Mouse (Mus musculus) embryonic facial prominence, embryonic 13.5 days (tissue): ENCODE measurements around the gene Esf1. TPM values are rescaled to one million over a fixed set of nuclear protein-coding genes. Genes with fewer than 3 reads are reported as not detected.
"Not testable (repeated sequence)": the region's sequence is repeated elsewhere in the genome, so short reads cannot be mapped to it uniquely, and the experiment has no call there.

Experiments
- ATAC-seq: fragments of 200-750 bp; cut with Nextera tagmentation; 2 replicates; pipeline ENCODE4 v1.8.0; 2017; ENCODE audit warnings: low read depth; ENCODE audit not compliant: insufficient number of reproducible peaks, insufficient read depth, low FRiP score, low TSS enrichment
- H3K27ac ChIP-seq: fragments of 300-500 bp; sonication (generic); 2 replicates; pipeline ENCODE4 v1.5.1; 2015; ENCODE audit warnings: moderate library complexity, mild to moderate bottlenecking, inconsistent platforms
- H3K27me3 ChIP-seq: fragments of 300-500 bp; sonication (generic); 2 replicates; pipeline ENCODE4 v1.6.1; 2015; ENCODE audit warnings: mild to moderate bottlenecking, inconsistent platforms
- H3K36me3 ChIP-seq: fragments of 300-500 bp; sonication (generic); 2 replicates; pipeline ENCODE4 v1.6.1; 2015; ENCODE audit warnings: mild to moderate bottlenecking, inconsistent platforms
- H3K4me1 ChIP-seq: fragments of 300-500 bp; sonication (generic); 2 replicates; pipeline ENCODE4 v1.6.1; 2015; ENCODE audit warnings: inconsistent platforms
- H3K4me2 ChIP-seq: fragments of 300-500 bp; sonication (generic); 2 replicates; pipeline ENCODE4 v1.6.1; 2015; ENCODE audit warnings: moderate library complexity, mild to moderate bottlenecking, inconsistent platforms
- H3K4me3 ChIP-seq: fragments of 300-500 bp; sonication (generic); 2 replicates; pipeline ENCODE4 v1.5.1; 2015; ENCODE audit warnings: mild to moderate bottlenecking, inconsistent platforms
- H3K9ac ChIP-seq: fragments of 300-500 bp; sonication (generic); 2 replicates; pipeline ENCODE4 v1.6.1; 2015; ENCODE audit warnings: mild to moderate bottlenecking, inconsistent platforms
- H3K9me3 ChIP-seq: fragments of 300-500 bp; sonication (generic); 2 replicates; pipeline ENCODE4 v1.6.1; 2016; ENCODE audit warnings: inconsistent platforms
- WGBS: fragments of 180-500 bp; shearing (Covaris S2); methylation state at CpG from one replicate; pipeline ENCODE4 v1.1.7; 2015; ENCODE audit warnings: mixed read lengths; 5-methylcytosine and 5-hydroxymethylcytosine counted together
- polyA plus RNA-seq: library from polyadenylated mRNA; unstranded; fragments of >200 nt; fragmentation: Nextera tagmentation; extraction: Ambion mirVana; gene quantifications from 2 replicates; pipeline ENCODE4 v1.2.1, GENCODE M21; 2015

Esf1 gene
- 31.7 and 32.1 TPM in 2 replicates for polyA plus RNA-seq

DNA sequence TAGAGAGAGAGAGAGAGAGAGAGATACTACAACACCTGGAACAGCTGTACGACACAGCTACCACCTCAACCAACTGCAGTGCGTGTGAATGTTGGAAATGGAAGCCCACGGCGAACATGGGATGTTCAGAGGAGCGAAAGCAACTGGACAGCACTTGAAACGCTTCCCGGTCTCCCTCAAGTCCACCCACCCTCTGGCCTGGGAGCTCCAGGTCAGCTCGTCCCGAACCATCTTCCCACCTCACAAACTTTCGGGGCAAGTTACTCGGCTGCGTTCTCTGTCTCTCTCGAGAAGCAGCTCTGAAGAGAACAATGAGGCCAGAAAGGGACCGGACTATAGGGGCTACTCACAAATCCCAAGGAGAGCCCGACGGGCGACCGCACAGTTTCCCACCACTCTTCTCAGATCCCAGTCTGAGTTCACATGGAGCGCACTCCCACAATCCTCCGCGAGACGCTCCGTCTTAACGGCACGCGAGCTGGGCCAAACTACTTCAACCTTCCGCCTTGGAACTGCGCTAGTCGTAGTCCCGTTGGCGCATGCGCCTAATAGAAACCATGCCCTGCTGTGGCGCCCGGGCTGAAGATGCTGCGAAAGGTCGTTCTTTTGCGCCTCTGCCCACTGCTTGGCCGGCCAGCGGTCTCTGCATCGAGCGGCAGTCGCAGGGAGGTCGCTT is at the start of gene Esf1, which contains the start of gene Ndufaf5:
Esf1 (minus strand) TSS at position 438 of the 676 bp plus-strand sequence.
Ndufaf5 (plus strand) TSS at position 523 of the 676 bp plus-strand sequence.
- peak within 1 kb of the TSS; percentile 84 for H3K27ac ChIP-seq
- H3K36me3 ChIP-seq, result peaks cover 22% of the 10 kb centered on the region
- H3K4me3 ChIP-seq, result peak within 1 kb of the TSS; percentile 93
- H3K9me3 ChIP-seq, result no peaks in the 10 kb centered on the region
- peaks cover 25% of the 10 kb centered on the region for H3K4me1 ChIP-seq
- H3K4me2 ChIP-seq, result peak within 1 kb of the TSS; percentile 83
- peak within 1 kb of the TSS; percentile 91 for H3K9ac ChIP-seq
- ATAC-seq, result peak; percentile 97
- H3K27me3 ChIP-seq, result no peaks in the 10 kb centered on the region
- under 1% methylated on average over 43 of the region's 43 CpGs for WGBS

DNA sequence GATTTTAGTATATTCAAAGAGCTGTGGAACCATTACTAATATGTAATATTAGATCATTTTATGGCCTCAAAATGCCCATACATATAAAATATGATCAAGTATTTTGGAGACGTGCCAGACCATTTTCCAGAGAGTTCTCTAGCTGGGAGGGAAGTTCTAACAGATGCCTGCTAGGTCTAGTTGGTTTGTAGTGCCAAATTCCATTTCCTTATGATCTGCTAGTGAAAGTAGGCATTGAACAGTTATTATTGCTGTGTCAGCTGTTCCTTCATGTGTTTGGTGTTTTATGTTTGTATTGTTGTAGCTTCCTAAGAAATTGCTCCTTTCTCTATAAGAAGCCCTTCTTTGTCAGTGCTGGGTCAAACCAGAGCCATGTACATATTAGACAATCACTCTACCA is 45.6 kb upstream of the Esf1 start:
- WGBS, result 56% methylated on average over 1 of the region's 1 CpGs
- no peak overlapping the region for H3K4me3 ChIP-seq
- no peaks in the 10 kb centered on the region for H3K27me3 ChIP-seq
- no peak overlapping the region for H3K4me2 ChIP-seq
- H3K9me3 ChIP-seq, result no peaks in the 10 kb centered on the region
- no peaks in the 10 kb centered on the region for H3K4me1 ChIP-seq
- ATAC-seq, result no peak
- H3K9ac ChIP-seq, result no peak overlapping the region
- no peaks in the 10 kb centered on the region for H3K36me3 ChIP-seq
- H3K27ac ChIP-seq, result no peak overlapping the region

DNA sequence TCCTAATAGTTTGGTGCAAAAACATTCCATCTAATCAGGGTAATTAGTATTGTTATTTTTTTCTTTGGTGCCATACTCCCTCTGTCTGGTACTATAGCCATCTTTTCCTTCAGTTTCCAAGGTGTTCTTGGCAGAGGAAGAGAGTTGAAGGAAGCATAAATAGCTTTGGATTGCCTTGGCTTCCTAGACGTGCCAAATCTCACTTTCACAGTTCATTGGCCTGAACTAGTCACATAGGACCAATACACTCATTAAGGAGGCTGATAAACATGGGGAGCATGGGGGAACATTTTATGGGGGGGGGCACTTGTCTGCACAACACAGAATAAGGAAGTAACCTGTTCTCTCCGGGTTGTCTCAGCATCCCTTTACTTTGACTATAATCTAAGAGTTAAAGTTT is 45.1 kb upstream of the Esf1 start:
- Histone ChIP-seq H3K4me1 (no peaks in the 10 kb centered on the region), H3K9me3 (no peaks in the 10 kb centered on the region), H3K4me3 (no peak overlapping the region), H3K9ac (no peak overlapping the region), H3K4me2 (no peak overlapping the region), H3K27ac (no peak overlapping the region), H3K36me3 (no peaks in the 10 kb centered on the region), H3K27me3 (no peaks in the 10 kb centered on the region)
- no peak for ATAC-seq
- 65% methylated on average over 2 of the region's 2 CpGs for WGBS

DNA sequence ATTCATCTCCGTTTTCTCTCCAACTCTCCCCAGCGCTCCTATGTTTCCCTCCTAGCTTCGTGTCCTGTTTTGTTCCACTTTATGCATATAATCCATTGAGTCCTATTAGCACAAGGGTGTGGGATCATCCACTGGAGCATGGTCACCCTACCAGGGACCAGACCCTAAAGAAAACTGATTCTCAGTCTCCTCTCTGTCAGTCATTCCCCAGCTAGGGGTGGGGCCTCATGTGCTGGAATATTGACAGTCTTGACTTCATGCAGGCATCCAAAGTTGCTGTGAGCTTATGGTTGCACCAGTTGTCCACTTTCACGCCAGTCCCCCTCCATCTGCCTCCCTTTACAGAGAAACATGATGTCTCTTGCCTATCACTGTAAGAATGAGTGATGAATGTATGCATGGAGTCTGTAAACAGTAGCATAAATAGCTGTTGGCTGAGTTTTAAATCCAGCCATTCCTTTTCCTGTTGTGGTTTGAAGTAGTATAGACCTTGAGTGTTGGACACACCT is 44.2 kb upstream of the Esf1 start:
- H3K36me3 ChIP-seq, result no peaks in the 10 kb centered on the region
- H3K4me3 ChIP-seq, result no peak overlapping the region
- H3K4me1 ChIP-seq, result no peaks in the 10 kb centered on the region
- no peaks in the 10 kb centered on the region for H3K27me3 ChIP-seq
- no peak overlapping the region for H3K27ac ChIP-seq
- whole genome bisulfite sequencing, result 92% methylated on average over 4 of the region's 4 CpGs
- H3K9me3 ChIP-seq, result no peaks in the 10 kb centered on the region
- H3K9ac ChIP-seq, result no peak overlapping the region
- no peak overlapping the region for H3K4me2 ChIP-seq
- ATAC-seq, result no peak

DNA sequence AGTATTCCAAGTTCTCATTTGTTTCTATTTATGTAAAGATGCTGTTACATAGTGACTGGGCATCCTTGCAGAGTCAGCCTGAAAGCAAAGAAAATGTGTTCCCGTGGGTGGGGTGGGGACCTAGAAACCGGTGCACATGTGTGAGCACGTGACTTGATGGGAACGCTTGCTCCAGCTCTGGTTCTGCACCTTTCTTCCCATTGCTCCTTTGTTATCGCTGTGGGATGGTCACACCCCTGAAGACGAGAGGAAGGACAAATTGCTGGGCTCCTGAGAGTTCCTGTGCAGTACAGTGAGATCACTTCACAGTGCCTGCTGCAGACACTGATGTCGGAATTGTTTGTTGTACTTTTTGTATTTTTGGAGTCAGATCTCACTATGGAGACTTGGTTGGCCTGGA is 33.4 kb upstream of the Esf1 start:
- H3K4me3 ChIP-seq, result no peak overlapping the region
- H3K4me2 ChIP-seq, result no peak overlapping the region
- no peaks in the 10 kb centered on the region for H3K9me3 ChIP-seq
- no peaks in the 10 kb centered on the region for H3K27me3 ChIP-seq
- ATAC-seq, result no peak
- H3K4me1 ChIP-seq, result no peaks in the 10 kb centered on the region
- WGBS, result 90% methylated on average over 7 of the region's 7 CpGs
- peaks cover 49% of the 10 kb centered on the region for H3K36me3 ChIP-seq
- no peak overlapping the region for H3K9ac ChIP-seq
- no peak overlapping the region for H3K27ac ChIP-seq

DNA sequence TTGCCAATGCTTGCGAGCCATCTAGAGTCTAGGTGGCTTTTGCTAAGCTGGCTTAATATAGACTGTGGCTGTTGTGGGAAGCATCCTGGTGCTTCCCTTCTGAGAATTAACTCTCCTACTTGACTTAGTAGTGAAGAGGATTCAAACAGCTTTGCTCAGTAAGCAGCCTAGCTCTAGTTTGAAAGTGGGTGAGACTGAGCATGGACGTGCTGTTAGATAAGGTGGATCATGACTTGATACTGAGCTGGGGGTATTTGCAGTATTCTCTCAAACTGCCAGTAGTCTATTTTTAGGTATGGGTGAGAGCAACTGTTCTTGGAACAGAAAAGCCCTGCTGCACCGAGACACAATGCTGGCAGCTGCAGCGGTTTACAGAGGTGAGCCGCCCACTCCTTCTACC is 32.2 kb upstream of the Esf1 start:
- no peaks in the 10 kb centered on the region for H3K4me1 ChIP-seq
- no peak overlapping the region for H3K9ac ChIP-seq
- no peak overlapping the region for H3K4me3 ChIP-seq
- no peaks in the 10 kb centered on the region for H3K27me3 ChIP-seq
- H3K4me2 ChIP-seq, result no peak overlapping the region
- ATAC-seq, result no peak
- no peaks in the 10 kb centered on the region for H3K9me3 ChIP-seq
- WGBS, result 84% methylated on average over 5 of the region's 5 CpGs
- H3K27ac ChIP-seq, result no peak overlapping the region
- H3K36me3 ChIP-seq, result peaks cover 59% of the 10 kb centered on the region

DNA sequence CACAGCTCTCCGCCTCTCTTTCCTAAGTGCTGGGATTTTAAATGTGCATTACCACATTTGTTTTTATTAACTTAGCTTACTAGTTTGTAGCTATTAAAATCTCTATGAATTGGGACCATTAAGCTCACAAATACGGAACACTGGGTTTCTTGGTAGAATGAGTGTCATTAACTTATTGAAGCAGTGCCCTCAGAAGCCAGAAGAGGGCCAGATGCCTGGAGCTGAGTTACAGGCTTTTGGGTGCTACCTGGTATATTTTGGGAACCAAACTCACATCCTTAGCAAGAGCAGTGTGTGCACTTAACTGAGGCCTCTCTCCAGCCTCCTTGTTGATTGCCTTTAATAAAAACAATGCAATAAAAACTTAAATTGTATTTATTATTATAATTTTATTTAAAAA is 30.3 kb upstream of the Esf1 start:
- ATAC-seq, result no peak
- 78% methylated on average over 2 of the region's 2 CpGs for WGBS
- peaks cover 57% of the 10 kb centered on the region for H3K36me3 ChIP-seq

DNA sequence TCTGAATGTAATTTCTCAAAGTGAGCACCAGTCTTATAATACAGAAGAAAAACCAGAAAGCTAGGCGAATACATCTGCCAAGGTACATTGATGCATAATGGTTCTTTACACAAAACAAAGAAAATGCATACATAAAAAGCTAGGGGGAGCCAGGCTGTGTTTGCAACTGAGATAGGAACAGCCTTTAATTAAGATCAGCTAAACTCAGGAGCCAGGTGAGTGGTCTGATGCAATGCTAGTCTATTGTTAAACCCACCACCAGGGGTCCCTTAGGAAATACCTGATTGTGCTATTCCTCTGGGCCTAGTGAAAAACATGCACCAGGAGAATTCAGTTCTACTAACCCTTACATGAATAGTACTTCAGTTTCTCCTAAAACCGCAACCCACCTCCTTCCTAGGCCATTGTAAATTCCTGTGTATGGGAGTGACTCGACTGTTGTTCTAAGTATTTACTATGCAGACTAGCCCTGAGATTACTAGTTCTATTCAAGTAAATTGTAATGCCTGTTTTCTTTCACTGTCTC is 15.4 kb upstream of the Esf1 start:
- H3K9me3 ChIP-seq, H3K9ac ChIP-seq, H3K27ac ChIP-seq, H3K27me3 ChIP-seq, H3K4me1 ChIP-seq, H3K4me3 ChIP-seq, ATAC-seq, H3K4me2 ChIP-seq: not testable (repeated sequence)
- H3K36me3 ChIP-seq, result peaks cover 50% of the 10 kb centered on the region
- WGBS, result 91% methylated on average over 3 of the region's 3 CpGs

More for the DNA sequence above, 30.3 kb upstream of the Esf1 start:
- Histone ChIP-seq H3K27me3 (no peaks in the 10 kb centered on the region), H3K4me3 (no peak overlapping the region), H3K9ac (no peak overlapping the region), H3K4me2 (no peak overlapping the region), H3K27ac (no peak overlapping the region), H3K9me3 (no peaks in the 10 kb centered on the region), H3K4me1 (no peaks in the 10 kb centered on the region)

DNA sequence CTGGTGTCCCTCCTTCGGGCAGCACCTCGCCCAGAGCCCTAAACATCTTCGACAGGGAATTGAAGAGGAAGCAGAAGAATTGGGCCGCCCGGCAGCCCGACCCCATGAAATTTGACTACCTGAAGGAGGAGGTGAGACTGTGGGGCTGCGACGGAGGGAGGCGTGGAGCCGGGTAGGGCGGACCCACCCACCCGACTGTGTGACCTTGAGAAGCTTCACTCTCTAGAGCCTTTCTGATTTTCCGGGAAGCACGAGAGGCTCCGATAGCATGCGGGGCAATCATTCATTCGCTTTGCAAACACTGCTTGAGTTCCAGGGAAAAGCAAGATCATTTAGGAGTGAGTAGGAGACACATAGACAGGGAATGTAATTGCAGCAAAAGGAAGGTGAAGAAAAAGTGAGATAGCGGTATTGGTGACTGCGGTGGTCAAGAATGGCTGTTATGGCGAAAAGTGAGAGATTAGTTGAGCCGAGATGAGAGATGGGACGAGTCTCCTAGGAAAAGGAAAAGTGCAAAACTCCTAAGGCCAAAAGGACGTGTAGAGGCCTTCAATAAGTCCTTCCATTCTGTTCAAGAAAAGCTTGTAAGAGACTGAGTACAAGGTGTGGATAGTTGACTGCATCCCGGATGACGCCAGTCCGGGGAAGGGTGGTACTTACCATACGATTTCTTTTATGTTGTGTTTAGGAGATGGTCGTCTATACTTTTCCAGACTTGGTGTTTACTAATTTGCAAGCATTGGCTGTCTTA is 614 bp upstream of the Esf1 start:
- H3K27me3 ChIP-seq, result no peaks in the 10 kb centered on the region
- H3K36me3 ChIP-seq, result peaks cover 21% of the 10 kb centered on the region
- H3K9ac ChIP-seq, result peak overlapping the region; percentile 91
- H3K27ac ChIP-seq, result peak overlapping the region; percentile 84
- H3K4me1 ChIP-seq, result peaks cover 25% of the 10 kb centered on the region
- no peaks in the 10 kb centered on the region for H3K9me3 ChIP-seq
- peak overlapping the region; percentile 93 for H3K4me3 ChIP-seq
- H3K4me2 ChIP-seq, result peak overlapping the region; percentile 83
- ATAC-seq, result peak; percentile 90
- 9% methylated on average over 28 of the region's 28 CpGs for WGBS

DNA sequence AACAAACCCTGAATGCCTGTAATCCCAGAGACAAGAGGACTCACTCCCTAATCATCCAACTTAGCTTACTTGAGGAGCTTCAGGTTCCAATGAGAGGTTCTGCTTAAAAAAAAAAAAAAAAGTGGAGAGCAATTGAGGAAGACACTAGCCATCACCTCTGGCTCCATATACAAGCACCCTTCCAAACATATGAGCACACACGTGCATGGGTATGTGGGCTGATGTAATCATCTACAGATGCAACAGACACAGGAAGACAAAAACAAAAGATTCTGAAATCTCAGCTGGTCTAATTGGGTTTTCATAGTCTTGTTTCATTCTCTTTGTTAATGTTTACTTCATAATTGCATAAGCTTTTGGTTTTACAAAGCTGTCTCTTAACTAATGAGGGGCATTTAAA is 1.3 kb downstream of the Esf1 start:
- Histone ChIP-seq H3K4me3 (no peak overlapping the region), H3K27me3 (no peaks in the 10 kb centered on the region), H3K36me3 (peaks cover 25% of the 10 kb centered on the region), H3K4me2 (peak overlapping the region; percentile 83), H3K4me1 (peaks cover 25% of the 10 kb centered on the region), H3K9ac (no peak overlapping the region), H3K9me3 (no peaks in the 10 kb centered on the region), H3K27ac (no peak overlapping the region)
- ATAC-seq, result no peak
- WGBS, result 67% methylated on average over 1 of the region's 1 CpGs

DNA sequence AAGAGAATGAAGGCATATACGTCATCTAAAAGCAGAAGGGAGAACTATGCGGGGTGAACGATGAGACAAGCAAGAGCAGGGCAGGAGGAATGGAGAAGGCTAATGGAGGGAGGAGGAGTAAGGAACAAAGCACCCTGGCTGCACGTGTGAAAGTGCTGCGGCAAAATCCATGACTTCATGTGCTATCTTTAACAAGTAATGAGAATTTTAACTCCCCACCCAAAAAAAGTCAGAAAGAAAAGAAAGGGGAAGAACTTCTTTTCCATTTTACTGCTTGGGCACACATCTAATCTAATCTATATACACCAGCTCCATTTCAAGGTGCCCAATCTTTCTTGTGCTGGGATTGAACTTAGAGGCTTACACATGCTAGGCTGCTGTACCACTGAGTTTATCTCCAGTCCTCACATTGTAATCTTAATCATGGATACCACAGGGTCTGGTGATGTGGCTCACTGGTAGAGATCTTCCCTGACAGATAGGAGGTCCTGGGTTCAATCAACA is 7.0 kb downstream of the Esf1 start:
- WGBS, result 96% methylated on average over 5 of the region's 5 CpGs
- Histone ChIP-seq H3K27me3 (no peaks in the 10 kb centered on the region), H3K9me3 (no peaks in the 10 kb centered on the region), H3K4me2 (no peak overlapping the region), H3K36me3 (peaks cover 40% of the 10 kb centered on the region), H3K9ac (no peak overlapping the region), H3K27ac (no peak overlapping the region), H3K4me1 (0 out of 2 replicates have a peak, but pooled peaks cover 4% of the 10 kb centered on the region), H3K4me3 (no peak overlapping the region)
- ATAC-seq, result no peak
